Mouse (Mus musculus): ENCODE data around the gene Abca3. TPM values are rescaled to one million over a fixed set of nuclear protein-coding genes. Genes with fewer than 3 reads are reported as not detected.

Abca3 gene
- total RNA-seq (2021) = 10 to 100 TPM; 21.8 to 28.3 TPM
- long read RNA-seq, experiment 1, partial matches to known transcripts = 9 of 13 reads
- long read RNA-seq, experiment 1, other reads (novel, unspliced or antisense) = 4 of 13 reads
- long read RNA-seq, experiment 2, full-length matches to known transcripts = 1 of 13 reads
- long read RNA-seq, experiment 2, partial matches to known transcripts = 6 of 13 reads
- long read RNA-seq, experiment 2, other reads (novel, unspliced or antisense) = 6 of 13 reads

GRCm38 (mm10) chr17:24351760-24352357 is at the start of gene Abca3:
Abca3 (plus strand) TSS chr17:24351950.
- DNase-seq = peak; percentile 96

- peak; percentile 57 for DNase-seq
Measured at GRCm38 (mm10) chr17:24307500-24307899, 44.2 kb upstream of the Abca3 start.

GRCm38 (mm10) chr17:24320826-24321225 is 30.9 kb upstream of the Abca3 start:
- no peak for DNase-seq

GRCm38 (mm10) chr17:24325051-24325450 is 26.7 kb upstream of the Abca3 start:
- no peak for DNase-seq

- DNase-seq = no peak
Measured at GRCm38 (mm10) chr17:24327656-24328055, 24.1 kb upstream of the Abca3 start.

- DNase-seq = no peak
Measured at GRCm38 (mm10) chr17:24344672-24345071, 7.1 kb upstream of the Abca3 start.

- DNase-seq = no peak
Measured at GRCm38 (mm10) chr17:24346831-24347230, 4.9 kb upstream of the Abca3 start.

GRCm38 (mm10) chr17:24349176-24349575 is 2.6 kb upstream of the Abca3 start:
- DNase-seq = no peak

GRCm38 (mm10) chr17:24350926-24351759 is 607 bp upstream of the Abca3 start, which contains the start of gene Abca17:
Abca17 (minus strand) TSS chr17:24351068.
- DNase-seq = peak; percentile 41

- no peak for DNase-seq
Measured at GRCm38 (mm10) chr17:24352370-24353194, 832 bp downstream of the Abca3 start.

GRCm38 (mm10) chr17:24353960-24354359 is 2.2 kb downstream of the Abca3 start:
- DNase-seq = no peak

- DNase-seq = no peak
Measured at GRCm38 (mm10) chr17:24355284-24355683, 3.5 kb downstream of the Abca3 start.

GRCm38 (mm10) chr17:24359006-24359405 is 7.3 kb downstream of the Abca3 start:
- no peak for DNase-seq

- no peak for DNase-seq
Measured at GRCm38 (mm10) chr17:24359903-24360302, 8.2 kb downstream of the Abca3 start.

- no peak for DNase-seq
Measured at GRCm38 (mm10) chr17:24360841-24361240, 9.1 kb downstream of the Abca3 start.

GRCm38 (mm10) chr17:24361291-24361690 is 9.5 kb downstream of the Abca3 start:
- no peak for DNase-seq

GRCm38 (mm10) chr17:24362527-24362926 is 10.8 kb downstream of the Abca3 start:
- DNase-seq = no peak

- no peak for DNase-seq
Measured at GRCm38 (mm10) chr17:24364461-24364860, 12.7 kb downstream of the Abca3 start.

GRCm38 (mm10) chr17:24365863-24366262 is 14.1 kb downstream of the Abca3 start:
- no peak for DNase-seq

GRCm38 (mm10) chr17:24375094-24375712 is 23.5 kb downstream of the Abca3 start:
- no peak for DNase-seq

GRCm38 (mm10) chr17:24375886-24376285 is 24.1 kb downstream of the Abca3 start:
- DNase-seq = no peak

- peak; percentile 56 for DNase-seq
Measured at GRCm38 (mm10) chr17:24378496-24378895, 26.7 kb downstream of the Abca3 start.
